Mouse (Mus musculus): ENCODE data around the gene Trim34a. TPM values are rescaled to one million over a fixed set of nuclear protein-coding genes. Genes with fewer than 3 reads are reported as not detected.
"Not testable (repeated sequence)": the region's sequence is repeated elsewhere in the genome, so short reads cannot be mapped to it uniquely, and the experiment has no call there.

Trim34a gene
- total RNA-seq, 1 experiment: 1.6 TPM

GRCm38 (mm10) chr7:104240857-104241256 lies 3.4 kb upstream of the Trim34a start:
- no peak overlapping the region for H3K27ac ChIP-seq (ENCODE audit: insufficient read depth, low read depth, low read length, poor library complexity, severe bottlenecking)
- no peak for DNase-seq (ENCODE audit: low read depth, low spot score)
- peaks cover 0 to 2% of the 10 kb centered on the region in 2 experiments; a peak in 1 of 4 replicates for H3K4me1 ChIP-seq (ENCODE audit: control insufficient read depth in 2 of 2, insufficient read depth in 2 of 2, low read length in 2 of 2, poor library complexity in 1 of 2)
- no peak overlapping the region for H3K9ac ChIP-seq (ENCODE audit: insufficient read depth, low read depth, low read length, poor library complexity, severe bottlenecking)
- in situ Hi-C loops (cut with MboI; ENCODE audit: low sequenced_read_pairs in 2 of 2, unreplicated experiment in 2 of 2): loop anchor here in 1 of 2 experiments (25.0 kb wide), 1 partner anchor 96 kb away; the partner anchor contains the start of gene Trim34b
- TF ChIP-seq MAFK (IDR thresholded peaks at IDR 0.05; ENCODE audit: insufficient read depth, low read depth, low read length) (no peak), ZC3H11A (IDR thresholded peaks at IDR 0.05; ENCODE audit: borderline replicate concordance, low read depth, low read length) (no peak)
- H3K36me3 ChIP-seq (ENCODE audit: control insufficient read depth, insufficient read depth, low read length, poor library complexity, severe bottlenecking): no peaks in the 10 kb centered on the region
- no peaks in the 10 kb centered on the region for H3K9me3 ChIP-seq (ENCODE audit: control insufficient read depth, insufficient read depth, low read depth, low read length)
- no peak overlapping the region for H3K4me3 ChIP-seq (ENCODE audit: insufficient read depth in 1 of 2, low read depth in 1 of 2, low read length in 2 of 2, poor library complexity in 1 of 2, severe bottlenecking in 1 of 2)

GRCm38 (mm10) chr7:104243616-104244015 lies 641 bp upstream of the Trim34a start:
- peak overlapping the region in 1 of 2 experiments; percentile 75; a peak in 1 of 4 replicates for H3K4me3 ChIP-seq (ENCODE audit: insufficient read depth in 1 of 2, low read depth in 1 of 2, low read length in 2 of 2, poor library complexity in 1 of 2, severe bottlenecking in 1 of 2)
- in situ Hi-C loops (cut with MboI; ENCODE audit: low sequenced_read_pairs in 2 of 2, unreplicated experiment in 2 of 2): loop anchor here in 1 of 2 experiments (25.0 kb wide), 1 partner anchor 94 kb away; the partner anchor contains the start of gene Trim34b
- DNase-seq (ENCODE audit: low read depth, low spot score): no peak
- peak overlapping the region; percentile 80; the same call in 1 of the 2 replicates for H3K27ac ChIP-seq (ENCODE audit: insufficient read depth, low read depth, low read length, poor library complexity, severe bottlenecking)
- H3K36me3 ChIP-seq (ENCODE audit: control insufficient read depth, insufficient read depth, low read length, poor library complexity, severe bottlenecking): no peaks in the 10 kb centered on the region
- peaks cover 0 to 3% of the 10 kb centered on the region in 2 experiments; a peak in 1 of 4 replicates for H3K4me1 ChIP-seq (ENCODE audit: control insufficient read depth in 2 of 2, insufficient read depth in 2 of 2, low read length in 2 of 2, poor library complexity in 1 of 2)
- H3K9ac ChIP-seq (ENCODE audit: insufficient read depth, low read depth, low read length, poor library complexity, severe bottlenecking): no peak overlapping the region
- TF ChIP-seq ZC3H11A (IDR thresholded peaks at IDR 0.05; ENCODE audit: borderline replicate concordance, low read depth, low read length) (no peak), ZNF384 (IDR thresholded peaks at IDR 0.05; ENCODE audit: low read depth, low read length) (0 out of 2 replicates have a peak, but pooled peaks have one; percentile 41)
- no peaks in the 10 kb centered on the region for H3K9me3 ChIP-seq (ENCODE audit: control insufficient read depth, insufficient read depth, low read depth, low read length)

GRCm38 (mm10) chr7:104260380-104260779 lies 16.1 kb downstream of the Trim34a start:
- in situ Hi-C loops (cut with MboI; ENCODE audit: low sequenced_read_pairs in 2 of 2, unreplicated experiment in 2 of 2): not testable (repeated sequence)

GRCm38 (mm10) chr7:104265335-104265734 lies 21.1 kb downstream of the Trim34a start:
- H3K27ac ChIP-seq (ENCODE audit: insufficient read depth, low read depth, low read length, poor library complexity, severe bottlenecking); in situ Hi-C loops (cut with MboI; ENCODE audit: low sequenced_read_pairs in 2 of 2, unreplicated experiment in 2 of 2); H3K36me3 ChIP-seq (ENCODE audit: control insufficient read depth, insufficient read depth, low read length, poor library complexity, severe bottlenecking); DNase-seq (ENCODE audit: low read depth, low spot score); H3K9ac ChIP-seq (ENCODE audit: insufficient read depth, low read depth, low read length, poor library complexity, severe bottlenecking); H3K9me3 ChIP-seq (ENCODE audit: control insufficient read depth, insufficient read depth, low read depth, low read length); H3K4me3 ChIP-seq (ENCODE audit: insufficient read depth in 1 of 2, low read depth in 1 of 2, low read length in 2 of 2, poor library complexity in 1 of 2, severe bottlenecking in 1 of 2); H3K4me1 ChIP-seq (ENCODE audit: control insufficient read depth in 2 of 2, insufficient read depth in 2 of 2, low read length in 2 of 2, poor library complexity in 1 of 2): not testable (repeated sequence)

More at GRCm38 (mm10) chr7:104260380-104260779, 16.1 kb downstream of the Trim34a start:
- not testable (repeated sequence) for H3K4me1 ChIP-seq (ENCODE audit: control insufficient read depth in 2 of 2, insufficient read depth in 2 of 2, low read length in 2 of 2, poor library complexity in 1 of 2); H3K9ac ChIP-seq (ENCODE audit: insufficient read depth, low read depth, low read length, poor library complexity, severe bottlenecking); DNase-seq (ENCODE audit: low read depth, low spot score); H3K4me3 ChIP-seq (ENCODE audit: insufficient read depth in 1 of 2, low read depth in 1 of 2, low read length in 2 of 2, poor library complexity in 1 of 2, severe bottlenecking in 1 of 2); H3K9me3 ChIP-seq (ENCODE audit: control insufficient read depth, insufficient read depth, low read depth, low read length); H3K27ac ChIP-seq (ENCODE audit: insufficient read depth, low read depth, low read length, poor library complexity, severe bottlenecking); H3K36me3 ChIP-seq (ENCODE audit: control insufficient read depth, insufficient read depth, low read length, poor library complexity, severe bottlenecking)

- in situ Hi-C loops (cut with MboI; ENCODE audit: low sequenced_read_pairs in 2 of 2, unreplicated experiment in 2 of 2); H3K4me1 ChIP-seq (ENCODE audit: control insufficient read depth in 2 of 2, insufficient read depth in 2 of 2, low read length in 2 of 2, poor library complexity in 1 of 2); H3K27ac ChIP-seq (ENCODE audit: insufficient read depth, low read depth, low read length, poor library complexity, severe bottlenecking); DNase-seq (ENCODE audit: low read depth, low spot score); H3K9me3 ChIP-seq (ENCODE audit: control insufficient read depth, insufficient read depth, low read depth, low read length); H3K4me3 ChIP-seq (ENCODE audit: insufficient read depth in 1 of 2, low read depth in 1 of 2, low read length in 2 of 2, poor library complexity in 1 of 2, severe bottlenecking in 1 of 2); H3K36me3 ChIP-seq (ENCODE audit: control insufficient read depth, insufficient read depth, low read length, poor library complexity, severe bottlenecking); H3K9ac ChIP-seq (ENCODE audit: insufficient read depth, low read depth, low read length, poor library complexity, severe bottlenecking): not testable (repeated sequence)
Observed at GRCm38 (mm10) chr7:104279361-104279760, 35.1 kb downstream of the Trim34a start.

GRCm38 (mm10) chr7:104287576-104288443 lies 43.6 kb downstream of the Trim34a start, which contains the start of gene Trim5:
Trim5 (minus strand) TSS chr7:104288094.
- H3K27ac ChIP-seq (ENCODE audit: insufficient read depth, low read depth, low read length, poor library complexity, severe bottlenecking); H3K4me3 ChIP-seq (ENCODE audit: insufficient read depth in 1 of 2, low read depth in 1 of 2, low read length in 2 of 2, poor library complexity in 1 of 2, severe bottlenecking in 1 of 2): not testable (repeated sequence)

More at GRCm38 (mm10) chr7:104287576-104288443, 43.6 kb downstream of the Trim34a start, which contains the start of gene Trim5:
- in situ Hi-C loops (cut with MboI; ENCODE audit: low sequenced_read_pairs in 2 of 2, unreplicated experiment in 2 of 2); H3K9ac ChIP-seq (ENCODE audit: insufficient read depth, low read depth, low read length, poor library complexity, severe bottlenecking); H3K36me3 ChIP-seq (ENCODE audit: control insufficient read depth, insufficient read depth, low read length, poor library complexity, severe bottlenecking); DNase-seq (ENCODE audit: low read depth, low spot score); H3K9me3 ChIP-seq (ENCODE audit: control insufficient read depth, insufficient read depth, low read depth, low read length); H3K4me1 ChIP-seq (ENCODE audit: control insufficient read depth in 2 of 2, insufficient read depth in 2 of 2, low read length in 2 of 2, poor library complexity in 1 of 2): not testable (repeated sequence)

Data from ES-E14 (cell line).